18 mouse cellular contexts compared by ENCODE assay signal in the genomic region with DNA sequence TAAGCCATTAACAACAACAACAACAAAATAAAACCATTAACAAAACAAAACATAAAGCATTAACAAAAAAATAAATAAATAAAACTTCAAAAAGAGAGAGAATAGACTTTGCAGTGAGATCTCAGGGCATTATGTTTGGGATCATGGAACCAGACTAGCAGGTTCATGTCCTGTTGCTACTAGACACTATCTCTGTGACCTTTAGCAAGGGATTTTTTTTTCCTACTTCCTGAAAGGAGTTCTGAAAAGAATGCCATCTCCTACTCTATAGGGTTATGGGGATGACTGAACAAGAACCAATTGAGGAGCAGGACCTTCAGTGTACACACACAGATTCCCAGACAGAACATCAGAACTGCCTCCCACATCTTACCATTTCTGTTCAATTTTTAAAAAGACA.
"Had no signal": no experiment of that assay in that cellular context is flagged by ENCODE, and none has a peak within 500 bp of the region (broad histone marks: within the 10 kb centered on the region; RNA-seq: fewer than 3 reads in every experiment).

No protein-coding gene starts in this region.

- H3K36me3 ChIP-seq: limb, embryonic 15.5 days; liver, embryonic 12.5 days; midbrain, embryonic 15.5 days; neural tube, embryonic 13.5 days had no signal

- H3K9ac ChIP-seq: limb, embryonic 15.5 days; liver, embryonic 12.5 days; lung, embryonic 14.5 days; midbrain, embryonic 15.5 days; neural tube, embryonic 13.5 days had no signal

- ATAC-seq: inflammation-experienced regulatory T-cells, adult 6 months; liver, embryonic 12.5 days; midbrain, embryonic 15.5 days had no signal

- H3K9me3 ChIP-seq: limb, embryonic 15.5 days; liver, embryonic 12.5 days; megakaryocyte, embryonic 14.5 days; midbrain, embryonic 15.5 days; neural tube, embryonic 13.5 days had no signal

- DNase-seq: kidney, adult 9 months; kidney, postnatal 36 days; lung, embryonic 14.5 days; lung, postnatal 14 days; retina, postnatal 1 day; right cerebral cortex, postnatal 4 days; thymus, adult 2 months; thymus, postnatal 25 days had no signal

- H3K4me2 ChIP-seq: limb, embryonic 15.5 days; liver, embryonic 12.5 days; lung, embryonic 14.5 days; midbrain, embryonic 11.5 days; midbrain, embryonic 15.5 days; neural tube, embryonic 13.5 days had no signal

- H3K27ac ChIP-seq: kidney, postnatal 0 days; layer of hippocampus, adult 2 months; limb, embryonic 15.5 days; liver, embryonic 12.5 days; macrophage; midbrain, embryonic 15.5 days; neural tube, embryonic 13.5 days had no signal

- H3K27me3 ChIP-seq: limb, embryonic 15.5 days; liver, embryonic 12.5 days; midbrain, embryonic 15.5 days; neural tube, embryonic 13.5 days had no signal

- H3K4me1 ChIP-seq: limb, embryonic 15.5 days; liver, embryonic 12.5 days; midbrain, embryonic 15.5 days; neural tube, embryonic 13.5 days had no signal

- H3K4me3 ChIP-seq: layer of hippocampus, adult 2 months; limb, embryonic 15.5 days; liver, embryonic 12.5 days; megakaryocyte, embryonic 14.5 days; midbrain, embryonic 15.5 days; neural tube, embryonic 13.5 days had no signal
